Mouse (Mus musculus): ENCODE measurements around the gene Qrich2. TPM values are rescaled to one million over a fixed set of nuclear protein-coding genes. Genes with fewer than 3 reads are reported as not detected.

The Qrich2 gene
- 0.36 and 0.44 TPM in 2 replicates for polyA plus RNA-seq (2016; fragmentation: Nextera tagmentation; extraction: Ambion mirVana)

DNA sequence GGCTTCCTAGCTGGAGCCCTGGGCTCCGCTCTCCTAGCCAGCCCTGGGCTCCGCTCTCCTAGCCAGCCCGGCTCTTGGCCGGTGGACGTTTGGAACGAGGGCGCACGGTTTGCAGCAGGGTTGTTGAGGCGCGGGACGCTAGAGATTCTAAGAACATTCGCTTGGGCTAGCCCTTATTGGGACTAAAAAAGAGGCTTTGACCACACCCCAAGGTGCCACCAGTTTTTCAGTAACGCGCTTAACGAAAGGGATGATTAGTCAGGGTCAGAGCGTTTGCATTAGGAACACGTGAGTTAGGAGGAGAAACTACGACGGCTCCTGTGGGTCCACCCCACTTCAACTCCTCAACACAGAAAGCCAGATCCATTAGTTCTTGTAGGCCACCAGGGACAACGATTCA is at the start of gene Qrich2:
TSS of gene Qrich2 (minus strand) at position 101 of the 400 bp plus-strand sequence.
- no peak for DNase-seq (ENCODE audit: low spot score)
- no peak within 1 kb of the TSS for H3K27ac ChIP-seq
- H3K36me3 ChIP-seq: peaks cover 22% of the 10 kb centered on the region
- peak within 1 kb of the TSS; percentile 14; the same call in 1 of the 2 replicates for H3K4me3 ChIP-seq
- H3K9me3 ChIP-seq (replicated peaks): no peaks in the 10 kb centered on the region
- 69% methylated on average over 20 of the region's 20 CpGs for WGBS
- H3K4me1 ChIP-seq: peaks cover 12% of the 10 kb centered on the region
- H3K27me3 ChIP-seq (ENCODE audit: low read depth, poor library complexity, severe bottlenecking): no peaks in the 10 kb centered on the region

DNA sequence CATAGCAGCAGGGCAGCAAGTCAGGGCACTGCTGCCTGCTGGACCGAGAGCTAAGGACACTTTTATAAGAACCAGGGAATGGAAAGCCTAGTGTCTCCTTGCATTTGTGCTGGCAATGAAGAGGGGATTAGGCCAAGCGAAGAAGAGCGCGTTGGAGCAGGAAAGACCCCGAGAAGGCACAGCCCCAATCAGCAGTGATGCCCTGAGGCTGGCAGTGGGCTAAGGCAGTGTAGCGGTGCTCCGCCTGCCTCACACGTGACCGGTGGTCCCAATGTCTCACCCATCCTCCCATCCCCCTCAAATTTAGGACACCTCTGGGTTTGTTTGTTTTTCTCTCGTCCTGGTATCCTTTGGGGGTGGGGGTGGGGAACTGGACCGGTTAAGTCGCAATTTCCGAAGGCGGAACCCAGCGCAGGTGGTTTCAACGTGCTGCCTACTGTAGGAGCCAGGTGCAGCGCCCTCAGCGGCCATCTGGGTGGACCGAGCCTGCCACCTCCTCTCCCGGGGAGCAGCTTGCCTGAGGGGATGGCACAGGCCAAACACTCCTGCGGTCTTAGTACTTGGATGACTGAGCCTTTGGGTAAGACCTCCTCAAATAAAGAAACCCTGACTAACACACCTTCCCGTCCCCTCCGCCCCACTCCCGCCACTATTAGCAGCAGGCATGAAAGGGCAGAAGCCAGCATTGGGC is 49.4 kb upstream of the Qrich2 start:
- H3K9me3 ChIP-seq (replicated peaks): no peaks in the 10 kb centered on the region
- no peaks in the 10 kb centered on the region for H3K36me3 ChIP-seq
- no peak for DNase-seq (ENCODE audit: low spot score)
- H3K4me1 ChIP-seq: peaks cover 15% of the 10 kb centered on the region
- 15% methylated on average over 24 of the region's 24 CpGs for whole genome bisulfite sequencing
- no peak overlapping the region for H3K27ac ChIP-seq
- H3K27me3 ChIP-seq (ENCODE audit: low read depth, poor library complexity, severe bottlenecking): peaks cover 26% of the 10 kb centered on the region
- H3K4me3 ChIP-seq: peak overlapping the region; percentile 28

DNA sequence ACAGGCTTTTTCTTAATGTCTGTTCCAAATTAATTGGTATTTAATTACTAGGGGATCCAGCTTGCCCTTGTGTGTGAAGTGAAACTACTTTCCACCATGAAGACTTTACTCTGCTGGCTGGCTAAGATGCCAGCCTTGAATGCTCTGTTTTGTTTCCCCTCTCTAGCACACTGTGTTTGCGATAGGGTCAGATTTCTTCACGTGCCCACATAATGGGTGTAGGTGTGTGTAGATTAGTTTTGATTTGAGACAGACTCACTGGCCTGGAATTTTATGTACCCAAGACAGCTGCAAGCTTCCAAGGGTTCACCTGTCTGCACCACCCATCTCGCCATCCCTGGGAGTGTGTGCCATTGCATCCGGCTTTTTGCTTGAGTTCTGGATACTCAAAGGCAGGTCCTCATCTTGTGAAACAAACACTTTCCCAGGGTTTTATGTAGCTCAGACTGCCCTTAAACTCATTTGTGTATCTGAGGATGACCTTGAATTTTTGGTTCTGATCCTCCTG is 47.5 kb upstream of the Qrich2 start:
- Histone ChIP-seq H3K4me1 (peaks cover 20% of the 10 kb centered on the region), H3K4me3 (no peak overlapping the region), H3K27me3 (ENCODE audit: low read depth, poor library complexity, severe bottlenecking) (peaks cover 26% of the 10 kb centered on the region), H3K36me3 (no peaks in the 10 kb centered on the region), H3K9me3 (replicated peaks) (no peaks in the 10 kb centered on the region), H3K27ac (no peak overlapping the region)
- no peak for DNase-seq (ENCODE audit: low spot score)
- 89% methylated on average over 4 of the region's 4 CpGs for WGBS

DNA sequence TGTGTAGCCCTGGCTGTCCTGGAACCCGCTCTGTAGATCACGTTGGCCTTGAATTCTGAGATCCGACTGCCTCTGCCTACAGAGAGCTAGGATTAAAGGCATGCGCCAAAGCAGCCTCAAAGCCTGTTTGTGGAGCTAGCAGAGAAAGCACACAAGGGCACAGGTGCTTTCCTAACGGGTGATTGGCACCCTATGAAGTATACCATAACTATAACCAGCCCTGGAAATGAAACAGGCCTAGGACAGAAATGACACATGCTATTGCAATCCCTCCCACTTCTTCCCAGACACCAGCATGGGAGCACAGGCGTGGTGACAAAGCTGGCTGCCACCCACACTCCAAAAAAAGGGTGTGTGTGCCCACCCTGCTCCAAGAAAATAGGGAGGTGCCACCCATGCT is 46.9 kb upstream of the Qrich2 start:
- 84% methylated on average over 6 of the region's 6 CpGs for WGBS
- Histone ChIP-seq H3K4me1 (peaks cover 17% of the 10 kb centered on the region), H3K36me3 (no peaks in the 10 kb centered on the region), H3K4me3 (no peak overlapping the region), H3K27me3 (ENCODE audit: low read depth, poor library complexity, severe bottlenecking) (peaks cover 26% of the 10 kb centered on the region), H3K9me3 (replicated peaks) (no peaks in the 10 kb centered on the region), H3K27ac (no peak overlapping the region)
- DNase-seq (ENCODE audit: low spot score): no peak

DNA sequence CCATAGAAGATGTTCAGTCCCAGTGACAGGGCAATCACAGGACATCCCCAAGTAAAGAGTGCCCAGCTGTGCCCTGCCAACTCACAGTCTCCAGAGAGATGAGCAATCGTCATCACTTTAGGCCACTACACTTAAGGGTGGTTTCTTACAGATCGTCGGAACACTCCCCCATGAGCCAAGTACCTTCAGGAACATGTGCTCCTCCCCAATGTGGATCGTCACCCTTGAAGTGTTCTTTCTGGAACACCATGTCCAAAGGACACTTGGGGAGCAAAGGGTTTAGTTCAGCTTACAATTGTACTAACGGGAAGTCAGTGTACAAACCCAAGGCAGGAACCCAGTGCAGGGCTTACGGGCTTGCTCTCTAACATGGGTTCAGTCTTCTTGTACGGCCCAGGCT is 46.1 kb upstream of the Qrich2 start:
- Histone ChIP-seq H3K9me3 (replicated peaks) (no peaks in the 10 kb centered on the region), H3K4me3 (no peak overlapping the region), H3K36me3 (no peaks in the 10 kb centered on the region), H3K27ac (no peak overlapping the region), H3K4me1 (peaks cover 15% of the 10 kb centered on the region), H3K27me3 (ENCODE audit: low read depth, poor library complexity, severe bottlenecking) (peaks cover 26% of the 10 kb centered on the region)
- 91% methylated on average over 7 of the region's 7 CpGs for WGBS
- DNase-seq (ENCODE audit: low spot score): no peak

DNA sequence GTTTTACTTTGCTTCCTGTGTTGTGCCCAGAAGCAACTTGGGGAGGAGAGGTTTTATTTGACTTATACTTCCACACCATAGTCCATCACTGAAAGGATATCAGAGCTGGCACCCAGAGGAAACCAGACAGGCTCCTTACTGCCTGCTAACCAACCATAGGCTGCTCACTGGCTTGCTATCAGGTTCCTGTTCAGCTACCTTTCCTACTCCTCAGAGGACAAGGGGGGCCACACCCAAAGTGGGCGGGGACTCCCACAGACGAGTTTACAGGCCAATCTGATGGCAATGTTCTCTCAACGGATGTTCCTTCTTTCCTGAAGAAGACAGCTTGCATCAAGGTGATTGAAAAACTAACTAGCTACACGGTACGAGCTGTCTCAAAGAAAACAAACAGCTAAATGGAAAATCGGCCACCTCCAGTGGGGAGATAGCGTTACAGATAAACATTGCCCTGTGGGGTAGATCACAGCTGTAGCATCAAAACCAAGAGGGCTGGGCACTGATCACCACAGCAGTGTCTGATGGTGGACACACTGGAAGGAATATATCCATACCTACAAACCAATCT is 45.3 kb upstream of the Qrich2 start:
- no peaks in the 10 kb centered on the region for H3K36me3 ChIP-seq
- peaks cover 15% of the 10 kb centered on the region for H3K4me1 ChIP-seq
- H3K4me3 ChIP-seq: no peak overlapping the region
- no peak overlapping the region for H3K27ac ChIP-seq
- no peak for DNase-seq (ENCODE audit: low spot score)
- H3K27me3 ChIP-seq (ENCODE audit: low read depth, poor library complexity, severe bottlenecking): peaks cover 26% of the 10 kb centered on the region
- no peaks in the 10 kb centered on the region for H3K9me3 ChIP-seq (replicated peaks)
- 67% methylated on average over 7 of the region's 7 CpGs for WGBS

DNA sequence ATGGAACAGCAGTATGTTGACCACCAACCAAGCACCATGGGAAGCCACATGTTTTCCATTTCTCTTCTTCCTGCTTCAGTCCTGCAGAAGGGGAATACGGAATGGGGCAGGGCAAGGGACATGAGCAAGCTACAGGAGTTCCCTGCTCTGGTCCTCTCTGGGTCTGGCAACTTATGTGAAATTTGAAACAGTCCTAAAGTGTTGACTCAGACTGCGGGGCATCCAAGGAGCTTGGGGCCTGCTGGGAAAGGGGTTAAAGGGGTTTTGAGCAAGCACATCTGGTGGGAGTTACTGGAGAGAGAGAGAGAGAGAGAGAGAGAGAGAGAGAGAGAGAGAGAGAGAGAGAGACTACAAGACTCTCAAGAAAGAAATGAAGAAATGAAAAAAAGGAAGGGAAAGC is 42.6 kb upstream of the Qrich2 start:
- DNase-seq (ENCODE audit: low spot score): no peak
- 0 out of 2 replicates have a peak overlapping the region, but pooled peaks have one; percentile 4 for H3K27ac ChIP-seq
- peaks cover 8% of the 10 kb centered on the region; the same call in 1 of the 2 replicates for H3K4me1 ChIP-seq
- WGBS: 27% methylated on average over 2 of the region's 2 CpGs
- H3K36me3 ChIP-seq: no peaks in the 10 kb centered on the region
- no peak overlapping the region for H3K4me3 ChIP-seq
- H3K27me3 ChIP-seq (ENCODE audit: low read depth, poor library complexity, severe bottlenecking): peaks cover 3% of the 10 kb centered on the region; the same call in 1 of the 2 replicates
- H3K9me3 ChIP-seq (replicated peaks): no peaks in the 10 kb centered on the region

DNA sequence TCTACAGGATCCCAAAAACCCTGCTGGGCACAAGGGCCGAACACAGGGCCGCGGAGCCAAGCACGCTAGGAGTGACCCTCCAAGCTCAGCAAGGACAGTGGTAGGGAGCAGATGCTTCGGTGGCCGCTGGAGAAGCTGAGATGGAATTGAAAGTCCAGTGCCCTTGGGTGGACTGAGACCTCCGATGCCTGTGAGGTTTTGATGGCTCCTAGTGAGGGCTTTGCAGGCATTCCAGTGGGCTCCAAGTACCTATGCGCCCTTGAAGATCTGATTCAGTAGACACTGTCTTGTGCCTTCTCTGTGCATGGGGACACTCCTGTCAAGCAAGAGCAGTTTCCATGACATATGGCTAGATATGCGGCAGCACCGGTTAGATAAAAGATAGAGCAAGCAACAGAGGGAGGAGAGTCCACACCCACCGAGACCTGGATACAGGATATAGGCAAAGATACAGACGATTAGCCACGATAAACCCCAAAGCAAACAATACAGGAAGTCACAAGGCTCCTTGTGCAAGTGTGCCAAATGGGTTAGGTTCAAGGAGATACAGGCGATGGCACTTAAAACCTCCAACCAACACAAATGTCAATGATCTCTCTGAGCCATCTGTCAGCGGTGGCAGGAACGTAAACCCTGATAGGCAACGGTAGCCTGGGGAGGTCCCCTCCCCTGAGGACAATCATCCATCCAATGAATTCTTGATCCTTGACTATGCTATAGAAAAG is 40.3 kb upstream of the Qrich2 start:
- H3K4me1 ChIP-seq: peaks cover 10% of the 10 kb centered on the region
- peak overlapping the region; percentile 42; the same call in 1 of the 2 replicates for H3K27ac ChIP-seq
- DNase-seq (ENCODE audit: low spot score): no peak
- no peak overlapping the region for H3K4me3 ChIP-seq
- H3K27me3 ChIP-seq (ENCODE audit: low read depth, poor library complexity, severe bottlenecking): no peaks in the 10 kb centered on the region
- H3K9me3 ChIP-seq (replicated peaks): no peaks in the 10 kb centered on the region
- H3K36me3 ChIP-seq: no peaks in the 10 kb centered on the region
- 87% methylated on average over 17 of the region's 17 CpGs for WGBS

DNA sequence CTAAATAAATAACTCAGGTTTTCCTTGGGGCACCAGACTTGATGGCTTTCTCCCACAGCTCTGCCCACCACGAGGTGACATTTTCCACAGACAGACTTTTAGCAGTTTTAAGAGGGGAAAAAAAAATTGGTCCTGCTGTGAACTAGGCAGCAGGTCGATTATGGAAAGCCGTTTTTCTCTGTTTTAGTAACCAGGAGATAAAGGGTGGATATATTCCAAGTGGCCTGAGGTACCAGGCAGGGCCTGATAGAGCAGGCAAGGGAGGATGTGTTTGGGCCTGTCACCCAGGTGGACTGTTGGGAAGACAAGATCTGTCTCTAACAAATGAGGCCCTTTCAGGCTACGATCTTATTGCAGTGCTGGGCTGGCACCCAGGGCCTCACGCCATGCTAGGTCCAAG is 39.5 kb upstream of the Qrich2 start:
- Histone ChIP-seq H3K36me3 (no peaks in the 10 kb centered on the region), H3K4me1 (peaks cover 15% of the 10 kb centered on the region), H3K4me3 (no peak overlapping the region), H3K9me3 (replicated peaks) (no peaks in the 10 kb centered on the region), H3K27ac (no peak overlapping the region), H3K27me3 (ENCODE audit: low read depth, poor library complexity, severe bottlenecking) (no peaks in the 10 kb centered on the region)
- 85% methylated on average over 5 of the region's 5 CpGs for WGBS
- no peak for DNase-seq (ENCODE audit: low spot score)

DNA sequence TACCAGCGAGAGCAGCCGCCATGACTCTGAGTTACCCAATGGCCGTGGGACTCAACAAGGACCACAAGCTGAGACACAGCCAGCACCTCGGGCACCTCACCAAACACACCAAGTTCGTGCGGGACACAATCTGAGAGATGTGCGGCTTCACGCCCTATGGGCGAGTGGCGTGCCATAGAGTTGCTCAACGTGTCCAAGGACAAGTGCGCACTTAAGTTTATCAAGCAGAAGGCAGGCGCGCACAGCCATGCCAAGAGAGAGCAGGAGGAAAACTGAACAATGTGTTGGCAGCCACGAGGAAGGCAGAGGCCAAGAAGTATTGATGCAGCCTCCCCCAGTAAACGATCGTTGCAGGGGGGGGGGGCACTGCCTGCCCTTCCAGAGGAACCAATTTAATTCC is 38.5 kb upstream of the Qrich2 start:
- 93% methylated on average over 17 of the region's 17 CpGs for WGBS

DNA sequence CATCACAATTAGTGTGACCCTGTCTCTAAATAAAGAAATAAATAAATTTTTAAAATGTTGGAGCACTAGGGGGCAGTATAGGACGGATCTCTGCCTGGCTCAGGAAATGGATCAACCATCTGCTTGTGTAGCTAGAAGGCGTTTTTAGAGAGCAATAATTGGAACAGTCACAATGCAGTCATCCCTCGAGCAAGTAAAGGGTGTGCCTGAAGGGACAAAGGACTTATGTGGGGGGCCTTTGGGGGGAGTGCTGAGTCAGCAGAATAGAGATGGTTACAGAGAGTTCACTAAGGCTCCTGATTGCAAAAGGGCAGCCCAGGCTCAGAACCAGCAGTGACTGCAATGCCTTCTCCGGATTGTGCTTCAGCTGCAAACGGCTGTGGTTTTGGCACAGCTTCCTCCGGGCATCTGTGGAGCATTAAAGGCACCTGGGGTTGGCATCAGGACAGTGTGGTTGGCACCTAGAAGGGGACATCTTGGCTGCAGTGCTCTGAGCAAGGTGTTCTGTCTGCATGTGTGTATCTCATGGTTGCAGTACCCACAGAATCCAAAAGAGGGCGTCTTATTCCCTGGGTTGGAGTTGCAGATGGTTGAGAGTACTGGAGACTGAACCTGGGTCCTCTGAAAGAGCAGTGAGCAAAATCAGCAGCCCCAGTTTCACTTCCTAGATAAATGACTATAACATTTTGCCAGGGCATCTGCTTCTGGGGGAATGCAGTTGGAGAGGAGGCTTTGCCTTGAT is 35.1 kb upstream of the Qrich2 start:
- peaks cover 12% of the 10 kb centered on the region for H3K4me1 ChIP-seq
- no peak overlapping the region for H3K4me3 ChIP-seq
- no peaks in the 10 kb centered on the region for H3K27me3 ChIP-seq (ENCODE audit: low read depth, poor library complexity, severe bottlenecking)
- H3K9me3 ChIP-seq (replicated peaks): no peaks in the 10 kb centered on the region
- H3K36me3 ChIP-seq: no peaks in the 10 kb centered on the region
- 39% methylated on average over 7 of the region's 7 CpGs for WGBS
- no peak for DNase-seq (ENCODE audit: low spot score)
- 0 out of 2 replicates have a peak overlapping the region, but pooled peaks have one; percentile 42 for H3K27ac ChIP-seq

More for the DNA sequence above, 38.5 kb upstream of the Qrich2 start:
- DNase-seq (ENCODE audit: low spot score): no peak
- Histone ChIP-seq H3K36me3 (no peaks in the 10 kb centered on the region), H3K4me1 (peaks cover 15% of the 10 kb centered on the region), H3K27me3 (ENCODE audit: low read depth, poor library complexity, severe bottlenecking) (no peaks in the 10 kb centered on the region), H3K4me3 (no peak overlapping the region), H3K27ac (no peak overlapping the region), H3K9me3 (replicated peaks) (no peaks in the 10 kb centered on the region)

DNA sequence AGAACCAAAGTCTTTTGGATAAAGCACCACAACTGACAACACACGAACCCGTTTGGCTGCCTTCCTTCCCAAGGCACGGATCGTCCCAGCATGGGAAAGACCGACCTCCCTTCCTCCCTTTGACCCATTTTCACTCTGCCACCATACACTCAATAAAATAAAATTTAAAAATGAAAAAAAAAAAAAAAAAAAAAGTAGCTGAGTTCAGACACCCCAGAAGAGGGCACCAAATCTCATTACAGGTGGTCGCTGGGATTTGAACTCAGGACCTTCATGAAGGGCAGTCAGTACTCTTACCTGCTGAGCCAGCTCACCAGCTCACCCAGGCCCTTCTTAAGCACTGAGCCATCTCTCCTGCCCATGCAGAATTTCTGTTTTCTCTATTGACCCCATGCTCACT is 33.0 kb upstream of the Qrich2 start:
- H3K9me3 ChIP-seq (replicated peaks): no peaks in the 10 kb centered on the region
- no peak overlapping the region for H3K27ac ChIP-seq
- H3K4me1 ChIP-seq: peaks cover 12% of the 10 kb centered on the region
- DNase-seq (ENCODE audit: low spot score): no peak
- H3K36me3 ChIP-seq: no peaks in the 10 kb centered on the region
- H3K4me3 ChIP-seq: peak overlapping the region; percentile 38; the same call in 1 of the 2 replicates
- H3K27me3 ChIP-seq (ENCODE audit: low read depth, poor library complexity, severe bottlenecking): no peaks in the 10 kb centered on the region
- 60% methylated on average over 6 of the region's 6 CpGs for WGBS

Measured in limb, embryonic 10.5 days (tissue).